Mouse (Mus musculus) midbrain, postnatal 0 days (tissue): ENCODE measurements around the gene Alpk1. TPM values are rescaled to one million over a fixed set of nuclear protein-coding genes. Genes with fewer than 3 reads are reported as not detected.

Source experiments
- ATAC-seq: fragments of 200-750 bp; cut with Nextera tagmentation; 2 replicates; pipeline ENCODE4 v1.8.0; 2017; ENCODE audit warnings: moderate number of reproducible peaks, mild to moderate bottlenecking, moderate TSS enrichment, moderate library complexity; ENCODE audit not compliant: low FRiP score
- DNase-seq: peaks from one replicate; pipeline ENCODE4 v3.0.0-alpha.2; 2015; ENCODE audit warnings: low spot score
- H3K27ac ChIP-seq: fragments of 300-500 bp; sonication (generic); 2 replicates; pipeline ENCODE4 v1.5.1; 2014; ENCODE audit warnings: low read depth, mild to moderate bottlenecking, low read length, mixed read lengths
- H3K27me3 ChIP-seq: fragments of 300-500 bp; sonication (generic); 2 replicates; pipeline ENCODE4 v1.6.1; 2014; ENCODE audit warnings: low read length, control low read depth, mixed read lengths; ENCODE audit not compliant: insufficient read depth
- H3K36me3 ChIP-seq: fragments of 300-500 bp; sonication (generic); 2 replicates; pipeline ENCODE4 v1.6.1; 2014; ENCODE audit warnings: low read length, control low read depth, mixed read lengths; ENCODE audit not compliant: insufficient read depth
- H3K4me1 ChIP-seq: fragments of 300-500 bp; sonication (generic); 2 replicates; pipeline ENCODE4 v1.6.1; 2014; ENCODE audit warnings: mild to moderate bottlenecking, control low read depth, antibody characterized with exemption, low read length, mixed read lengths; ENCODE audit not compliant: insufficient read depth
- H3K4me2 ChIP-seq: fragments of 300-500 bp; sonication (generic); 2 replicates; pipeline ENCODE4 v1.6.1; 2014; ENCODE audit warnings: low read depth, mild to moderate bottlenecking, low read length, mixed read lengths; ENCODE audit not compliant: poor library complexity, severe bottlenecking
- H3K4me3 ChIP-seq: fragments of 300-500 bp; sonication (generic); 2 replicates; pipeline ENCODE4 v1.5.1; 2014; ENCODE audit warnings: low read depth, mild to moderate bottlenecking, low read length, moderate library complexity
- H3K9ac ChIP-seq: fragments of 300-500 bp; sonication (generic); replicated peaks from 2 replicates; pipeline ENCODE4 v1.6.1; 2014; ENCODE audit warnings: mild to moderate bottlenecking, low read length, moderate library complexity, mixed read lengths; ENCODE audit not compliant: poor library complexity, severe bottlenecking
- H3K9me3 ChIP-seq: fragments of 300-500 bp; sonication (generic); 2 replicates; pipeline ENCODE4 v1.6.1; 2016; ENCODE audit warnings: low read length, control low read depth
- CTCF ChIP-seq: IDR thresholded peaks from 2 replicates; pipeline ENCODE4 v1.5.1; 2016; ENCODE audit warnings: antibody characterized with exemption, mild to moderate bottlenecking
- WGBS: fragments of 180-500 bp; shearing (Covaris S2); extraction: QIAGEN DNeasy Blood & Tissue Kit; methylation state at CpG from one replicate; pipeline ENCODE4 v1.1.7; 2014; 5-methylcytosine and 5-hydroxymethylcytosine counted together
- polyA plus RNA-seq: library from polyadenylated mRNA; unstranded; fragments of >200 nt; fragmentation: Nextera tagmentation; extraction: Ambion mirVana; gene quantifications from 2 replicates; pipeline ENCODE4 v1.2.1, GENCODE M21; 2015
- total RNA-seq: library from RNA; depleted of rRNA; stranded (reverse); fragments of >200 nt; gene quantifications from 2 replicates; pipeline ENCODE4 v1.2.3, GENCODE M21; 2014

The Alpk1 gene
- total and polyA plus RNA-seq, 2 experiments from 2014 or later, result 0.25 to 0.60 TPM

DNA sequence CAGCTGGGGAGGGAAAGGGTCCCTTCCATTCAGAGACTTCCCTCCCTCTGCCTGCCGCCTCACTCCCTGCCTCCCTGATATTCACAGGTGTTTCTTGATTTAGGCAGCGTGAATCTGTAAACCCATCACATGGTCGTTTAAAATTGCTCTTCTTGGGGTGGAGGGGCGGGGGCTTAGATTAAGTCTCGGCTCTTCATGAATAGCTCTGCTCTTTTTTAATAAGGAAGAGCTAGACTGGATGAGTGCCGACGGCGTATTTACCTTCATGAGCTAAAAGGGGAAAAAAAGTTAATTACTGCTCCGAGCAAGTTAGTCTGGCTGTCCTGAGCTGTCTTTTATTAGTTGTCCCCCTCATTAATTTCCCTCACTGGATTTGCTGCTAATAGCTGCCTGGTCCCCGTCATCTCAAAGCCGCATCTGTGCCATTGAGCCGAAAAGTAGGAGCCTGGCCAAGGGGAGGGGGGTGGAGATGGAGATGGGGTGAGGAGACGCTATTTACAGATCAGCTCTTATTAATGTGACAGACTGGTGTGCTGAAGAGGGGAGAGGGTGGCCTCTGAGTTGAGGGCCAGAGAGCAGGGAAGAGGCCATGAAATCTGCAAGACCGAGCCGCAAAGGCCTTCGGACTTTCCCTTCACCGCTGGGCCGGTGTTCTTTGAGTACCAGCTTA is 134.0 kb downstream of the Alpk1 start:
- Histone ChIP-seq H3K4me2 (no peak overlapping the region), H3K9ac (no peak overlapping the region), H3K9me3 (no peaks in the 10 kb centered on the region), H3K27me3 (peaks cover 44% of the 10 kb centered on the region), H3K4me3 (no peak overlapping the region), H3K27ac (no peak overlapping the region), H3K4me1 (no peaks in the 10 kb centered on the region), H3K36me3 (no peaks in the 10 kb centered on the region)
- no peak for DNase-seq
- ATAC-seq, result no peak
- WGBS, result 44% methylated on average over 18 of the region's 18 CpGs
- TF ChIP-seq CTCF, result no peak

DNA sequence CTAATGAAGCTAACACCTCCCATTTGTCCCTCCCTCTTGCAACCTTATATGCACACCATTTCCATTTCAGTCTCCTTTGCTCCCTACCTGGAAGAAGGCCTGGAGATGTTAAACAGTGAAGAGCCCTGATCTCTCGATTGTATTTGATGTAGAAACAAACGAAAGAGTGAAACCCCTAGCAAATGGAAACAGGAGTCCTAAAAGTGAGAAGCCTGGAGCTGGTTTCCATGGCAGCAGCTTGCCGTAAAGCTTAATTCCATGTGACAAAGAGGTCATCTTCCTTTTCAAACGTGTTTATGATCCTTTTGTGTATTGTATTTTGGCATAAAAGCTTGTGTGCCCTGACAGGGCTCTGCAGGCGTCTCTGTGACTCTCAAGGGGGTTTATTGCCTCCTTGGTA is 138.1 kb downstream of the Alpk1 start:
- Histone ChIP-seq H3K4me3 (no peak overlapping the region), H3K4me1 (peaks cover 2% of the 10 kb centered on the region; the same call in 1 of the 2 replicates), H3K27me3 (peaks cover 66% of the 10 kb centered on the region), H3K9ac (no peak overlapping the region), H3K36me3 (no peaks in the 10 kb centered on the region), H3K9me3 (no peaks in the 10 kb centered on the region), H3K4me2 (no peak overlapping the region), H3K27ac (no peak overlapping the region)
- WGBS, result 5% methylated on average over 5 of the region's 5 CpGs
- DNase-seq, result no peak
- no peak for ATAC-seq
- no peak for TF ChIP-seq CTCF

DNA sequence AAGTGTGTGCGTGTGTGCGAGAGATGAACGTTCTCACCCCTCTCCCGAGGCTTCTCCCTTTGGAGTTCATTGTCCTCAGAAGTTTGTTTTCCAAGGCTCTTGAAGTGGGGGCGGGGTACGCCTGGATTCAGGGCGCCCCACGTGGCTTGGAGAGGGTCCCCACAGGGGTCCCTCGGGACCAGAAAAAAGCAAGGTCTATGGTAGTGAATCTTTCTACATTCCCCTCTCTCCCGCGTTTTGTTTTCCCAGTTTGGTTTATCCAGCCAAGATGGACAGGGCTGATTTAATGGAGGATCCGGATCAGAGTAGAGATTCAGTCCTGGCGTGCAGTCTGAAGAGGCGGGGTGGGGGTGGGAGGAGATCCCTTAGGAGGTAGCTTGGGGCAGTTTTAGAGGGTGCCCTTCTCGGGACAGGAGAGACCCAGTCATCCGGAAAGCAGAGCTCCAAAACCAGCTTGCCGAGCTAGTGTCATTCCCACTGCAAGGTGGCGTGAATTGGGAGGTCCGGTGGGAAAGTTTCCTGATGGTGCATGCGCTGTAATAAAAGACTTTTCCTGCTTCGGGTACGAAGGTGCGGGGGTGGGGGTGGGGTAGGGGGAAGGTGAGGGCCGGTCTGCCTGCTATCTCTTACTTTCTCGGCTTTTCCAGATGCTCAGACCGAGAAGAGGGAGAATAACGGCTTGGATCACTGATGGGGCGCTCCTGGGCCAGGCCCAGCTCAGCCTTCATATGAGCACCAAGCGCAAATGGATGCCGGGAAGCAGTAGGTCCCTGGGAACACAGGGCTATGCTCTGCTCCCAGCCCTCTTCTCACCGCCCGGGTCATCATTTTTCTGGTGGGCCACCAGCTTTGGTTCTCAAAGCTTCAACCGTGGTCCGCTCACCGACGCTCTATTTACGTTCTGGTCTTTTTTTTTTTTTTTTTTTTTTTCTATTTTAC is 139.3 kb downstream of the Alpk1 start:
- WGBS, result 6% methylated on average over 37 of the region's 37 CpGs
- H3K4me3 ChIP-seq, result no peak overlapping the region; the same call in 1 of the 2 replicates
- H3K4me2 ChIP-seq, result peak overlapping the region; percentile 27
- no peaks in the 10 kb centered on the region for H3K36me3 ChIP-seq
- TF ChIP-seq CTCF, result no peak
- H3K27ac ChIP-seq, result no peak overlapping the region
- peaks cover 55% of the 10 kb centered on the region for H3K27me3 ChIP-seq
- no peak overlapping the region for H3K9ac ChIP-seq
- DNase-seq, result no peak
- ATAC-seq, result no peak
- no peaks in the 10 kb centered on the region for H3K9me3 ChIP-seq
- peaks cover 2% of the 10 kb centered on the region; the same call in 1 of the 2 replicates for H3K4me1 ChIP-seq

DNA sequence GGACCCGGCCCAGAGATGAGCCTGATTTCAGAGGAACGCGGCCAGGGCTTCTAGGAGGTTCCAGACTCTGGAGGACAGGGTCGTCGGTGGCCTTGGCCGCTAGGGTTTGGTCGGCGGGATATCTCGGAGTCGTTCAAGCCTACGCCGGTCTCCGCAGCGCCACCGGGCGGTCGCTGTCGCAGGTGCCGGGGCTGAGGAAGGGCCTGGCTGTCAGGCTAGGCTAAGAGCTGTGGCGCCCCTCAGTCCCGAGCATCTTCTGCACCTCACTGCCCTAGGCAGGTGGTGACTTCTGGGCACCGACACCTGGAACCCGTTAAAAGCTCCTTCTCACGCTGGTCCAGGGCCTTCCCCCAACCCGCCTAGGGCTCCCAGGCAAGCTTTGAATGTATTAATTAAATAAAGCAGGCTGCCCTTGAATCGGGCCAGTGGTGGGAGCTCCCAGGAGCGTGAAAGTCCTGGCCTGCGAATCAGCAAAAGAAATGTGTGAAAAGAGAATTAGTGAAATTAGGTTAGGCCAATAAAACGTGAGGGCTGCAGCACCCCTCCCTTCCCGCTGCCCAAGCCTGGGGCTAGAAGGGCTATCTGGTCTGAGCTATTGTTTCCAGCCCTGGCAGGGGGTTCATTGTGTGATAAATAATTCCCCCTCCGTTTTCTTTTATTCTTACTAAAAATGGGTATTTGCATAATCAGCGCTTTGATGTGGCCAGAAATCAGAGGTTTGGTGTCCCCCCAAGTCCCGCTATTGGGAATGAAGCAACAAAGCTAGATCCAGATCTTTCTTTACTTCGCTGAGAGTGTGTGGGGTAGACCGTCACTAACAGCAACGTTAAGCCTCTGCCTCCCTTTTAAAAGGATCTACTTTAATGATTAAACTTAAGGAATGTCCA is 140.2 kb downstream of the Alpk1 start:
- peak; percentile 62 for TF ChIP-seq CTCF
- H3K4me1 ChIP-seq, result peaks cover 2% of the 10 kb centered on the region; the same call in 1 of the 2 replicates
- H3K27ac ChIP-seq, result no peak overlapping the region
- no peaks in the 10 kb centered on the region for H3K36me3 ChIP-seq
- H3K27me3 ChIP-seq, result peaks cover 55% of the 10 kb centered on the region
- 0 out of 2 replicates have a peak, but pooled peaks have one; percentile 59 for ATAC-seq
- H3K4me3 ChIP-seq, result no peak overlapping the region
- H3K4me2 ChIP-seq, result 0 out of 2 replicates have a peak overlapping the region, but pooled peaks have one; percentile 15
- no peak overlapping the region for H3K9ac ChIP-seq
- peak; percentile 40 for DNase-seq
- WGBS, result 3% methylated on average over 36 of the region's 36 CpGs
- no peaks in the 10 kb centered on the region for H3K9me3 ChIP-seq

DNA sequence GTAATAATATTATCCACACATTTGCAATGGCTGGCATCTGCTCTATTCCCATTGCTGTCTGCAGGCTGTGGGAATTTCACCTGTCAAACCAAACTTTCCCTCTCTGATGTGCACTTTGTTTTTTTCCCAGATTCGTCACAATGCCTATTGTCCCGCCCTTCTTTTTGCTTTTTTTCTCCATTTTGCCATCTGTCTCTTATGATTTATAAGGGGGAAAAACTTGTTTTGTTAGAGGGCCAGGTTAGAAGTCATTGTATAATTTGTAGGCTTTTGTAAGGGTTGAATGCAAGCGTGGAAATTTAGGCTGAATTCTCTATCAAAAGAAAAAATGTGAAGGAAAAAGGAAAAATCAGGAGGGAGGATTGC is 145.4 kb downstream of the Alpk1 start:
- no peak for DNase-seq
- Histone ChIP-seq H3K27ac (no peak overlapping the region), H3K9me3 (no peaks in the 10 kb centered on the region), H3K27me3 (peaks cover 58% of the 10 kb centered on the region), H3K36me3 (no peaks in the 10 kb centered on the region), H3K4me1 (peaks cover 5% of the 10 kb centered on the region; the same call in 1 of the 2 replicates), H3K4me3 (no peak overlapping the region), H3K4me2 (no peak overlapping the region), H3K9ac (no peak overlapping the region)
- no peak for TF ChIP-seq CTCF
- no peak for ATAC-seq
- 9% methylated on average over 3 of the region's 3 CpGs for WGBS
